Mouse (Mus musculus) kidney, embryonic 15.5 days (tissue): ENCODE data around the gene Hbq1b. TPM values are rescaled to one million over a fixed set of nuclear protein-coding genes. Genes with fewer than 3 reads are reported as not detected.

Source experiments
- ATAC-seq: fragments of 200-750 bp; cut with Nextera tagmentation; replicated peaks from 2 replicates; pipeline ENCODE4 v1.8.0; 2017; ENCODE audit warnings: moderate TSS enrichment; ENCODE audit not compliant: low FRiP score
- H3K27ac ChIP-seq: fragments of 300-500 bp; sonication (generic); 2 replicates; pipeline ENCODE4 v1.5.1; 2015; ENCODE audit warnings: mild to moderate bottlenecking, inconsistent platforms
- H3K27me3 ChIP-seq: fragments of 300-500 bp; sonication (generic); 2 replicates; pipeline ENCODE4 v1.6.1; 2015; ENCODE audit warnings: inconsistent platforms
- H3K36me3 ChIP-seq: fragments of 300-500 bp; sonication (generic); 2 replicates; pipeline ENCODE4 v1.6.1; 2015; ENCODE audit warnings: inconsistent platforms
- H3K4me1 ChIP-seq: fragments of 300-500 bp; sonication (generic); 2 replicates; pipeline ENCODE4 v1.6.1; 2015; ENCODE audit warnings: inconsistent platforms
- H3K4me2 ChIP-seq: fragments of 300-500 bp; sonication (generic); 2 replicates; pipeline ENCODE4 v1.6.1; 2015; ENCODE audit warnings: moderate library complexity, mild to moderate bottlenecking, inconsistent platforms
- H3K4me3 ChIP-seq: fragments of 300-500 bp; sonication (generic); replicated peaks from 2 replicates; pipeline ENCODE4 v1.5.1; 2015; ENCODE audit warnings: mild to moderate bottlenecking, inconsistent platforms
- H3K9ac ChIP-seq: fragments of 300-500 bp; sonication (generic); 2 replicates; pipeline ENCODE4 v1.6.1; 2015; ENCODE audit warnings: mild to moderate bottlenecking, inconsistent platforms
- H3K9me3 ChIP-seq: fragments of 300-500 bp; sonication (generic); replicated peaks from 2 replicates; pipeline ENCODE4 v1.6.1; 2016; ENCODE audit warnings: inconsistent platforms
- WGBS: fragments of 180-500 bp; shearing (Covaris S2); methylation state at CpG from one replicate; pipeline ENCODE4 v1.1.7; 2015; ENCODE audit warnings: mixed read lengths; 5-methylcytosine and 5-hydroxymethylcytosine counted together
- polyA plus RNA-seq: library from polyadenylated mRNA; unstranded; fragments of >200 nt; fragmentation: Nextera tagmentation; extraction: Ambion mirVana; gene quantifications from 2 replicates; pipeline ENCODE4 v1.2.1, GENCODE M21; 2015

Gene Hbq1b
- polyA plus RNA-seq, 1 experiment from 2014 or later = 2.5 TPM

DNA sequence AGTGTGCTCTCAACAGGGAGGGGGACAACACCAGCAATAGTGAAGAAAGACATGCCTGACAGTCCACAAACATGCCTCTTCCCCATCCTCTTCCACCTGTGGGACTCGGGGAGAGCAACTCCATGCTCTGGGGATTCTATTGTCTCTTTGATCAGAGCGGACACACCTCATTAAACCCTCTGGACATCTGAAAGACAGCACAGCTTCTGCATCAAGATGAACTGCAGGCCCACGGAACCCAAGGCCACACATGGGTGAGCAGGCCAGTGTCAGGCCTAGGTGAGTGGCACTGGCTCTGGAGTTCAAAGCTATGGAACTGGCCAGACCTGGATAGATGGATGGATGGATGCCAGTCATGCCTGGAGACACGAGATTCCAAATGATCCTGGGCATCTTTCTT is 22.7 kb downstream of the Hbq1b start:
- ATAC-seq = peak; percentile 74
- Histone ChIP-seq H3K4me3 (no peak overlapping the region), H3K4me1 (peaks cover 28% of the 10 kb centered on the region), H3K27me3 (0 out of 2 replicates have a peak, but pooled peaks cover 4% of the 10 kb centered on the region), H3K9me3 (no peaks in the 10 kb centered on the region), H3K4me2 (no peak overlapping the region), H3K9ac (no peak overlapping the region), H3K36me3 (no peaks in the 10 kb centered on the region), H3K27ac (0 out of 2 replicates have a peak overlapping the region, but pooled peaks have one; percentile 15)
- WGBS = 37% methylated on average over 4 of the region's 4 CpGs

DNA sequence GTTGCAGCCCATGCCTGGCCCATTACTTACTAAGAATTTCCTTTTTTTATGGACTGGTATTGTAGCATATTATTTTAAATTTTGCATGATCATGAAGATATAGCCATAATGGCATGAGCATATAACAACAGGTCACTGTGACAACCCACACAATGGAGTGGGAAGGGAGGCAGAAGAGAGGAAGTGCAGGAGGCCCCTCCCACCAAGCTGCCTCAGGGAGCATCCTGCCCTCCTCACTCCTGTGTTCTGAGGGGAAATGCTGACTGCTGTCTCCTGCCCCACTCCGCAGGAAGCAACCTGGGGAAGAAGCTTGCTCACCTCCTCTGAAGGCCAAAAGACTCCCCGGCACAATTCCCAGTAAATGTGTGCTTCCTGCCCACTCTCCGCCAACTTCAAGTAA is 23.2 kb downstream of the Hbq1b start:
- H3K4me3 ChIP-seq = no peak overlapping the region
- no peak overlapping the region for H3K9ac ChIP-seq
- H3K27me3 ChIP-seq = 0 out of 2 replicates have a peak, but pooled peaks cover 4% of the 10 kb centered on the region
- H3K4me1 ChIP-seq = peaks cover 28% of the 10 kb centered on the region
- no peaks in the 10 kb centered on the region for H3K36me3 ChIP-seq
- no peak overlapping the region for H3K27ac ChIP-seq
- H3K4me2 ChIP-seq = no peak overlapping the region
- ATAC-seq = 0 out of 2 replicates have a peak, but pooled peaks have one; percentile 33
- H3K9me3 ChIP-seq = no peaks in the 10 kb centered on the region
- 72% methylated on average over 3 of the region's 3 CpGs for WGBS

DNA sequence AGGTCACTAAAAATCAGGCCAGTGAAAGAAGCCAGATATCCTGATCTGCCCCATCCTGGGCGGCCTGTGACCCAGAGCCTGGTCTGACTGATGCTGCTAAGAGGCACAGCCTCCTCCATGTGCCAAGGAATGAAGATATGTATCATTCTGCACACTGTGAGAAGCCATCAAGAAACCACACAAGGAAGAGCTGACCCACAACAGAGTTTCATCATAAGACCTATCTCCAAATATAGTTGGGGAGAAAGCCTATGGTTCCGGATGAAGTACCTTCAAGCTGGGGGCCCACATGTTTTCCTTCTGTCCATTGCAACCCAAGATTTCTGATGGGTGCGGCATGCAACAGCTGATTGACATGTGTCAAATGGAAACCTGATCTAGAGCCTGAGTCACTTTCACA is 29.2 kb downstream of the Hbq1b start:
- Histone ChIP-seq H3K4me3 (no peak overlapping the region), H3K27ac (no peak overlapping the region), H3K27me3 (0 out of 2 replicates have a peak, but pooled peaks cover 4% of the 10 kb centered on the region), H3K4me2 (no peak overlapping the region), H3K9ac (no peak overlapping the region), H3K36me3 (no peaks in the 10 kb centered on the region), H3K9me3 (no peaks in the 10 kb centered on the region), H3K4me1 (no peaks in the 10 kb centered on the region)
- 83% methylated on average over 3 of the region's 3 CpGs for WGBS
- no peak for ATAC-seq

DNA sequence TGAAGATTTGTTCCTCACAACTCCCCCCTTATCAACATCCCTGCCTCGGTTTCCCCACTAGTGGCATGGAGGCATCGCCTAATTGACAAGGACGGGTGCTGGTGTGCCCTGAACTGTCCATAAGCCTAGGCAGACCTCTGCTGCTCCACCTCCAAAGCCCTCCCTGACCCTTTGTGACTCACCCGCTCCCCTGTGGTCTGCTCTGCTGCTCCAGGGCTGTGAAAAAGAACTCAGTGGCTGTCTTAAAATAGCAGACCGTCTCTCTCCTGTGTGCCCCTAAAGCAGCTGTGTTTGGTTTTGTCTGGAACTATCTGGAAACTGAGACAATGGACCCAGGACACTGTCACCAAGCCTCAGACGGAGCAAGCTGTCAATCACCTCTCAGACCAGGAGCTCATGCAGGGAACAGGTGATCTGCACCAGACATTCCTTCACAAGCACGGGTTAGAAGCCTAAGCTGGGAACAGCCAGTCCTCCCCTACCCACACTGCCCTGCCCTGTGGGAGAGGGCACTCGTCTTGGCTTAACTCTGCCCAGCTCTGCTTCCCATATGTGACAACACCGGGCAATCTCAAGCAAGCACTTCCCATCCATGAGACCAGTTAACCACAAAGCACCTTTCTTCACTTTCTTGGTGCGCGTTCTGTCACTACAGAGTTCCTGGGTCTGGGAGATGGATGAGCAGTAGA is 33.9 kb downstream of the Hbq1b start:
- 72% methylated on average over 11 of the region's 11 CpGs for WGBS
- H3K27me3 ChIP-seq = no peaks in the 10 kb centered on the region
- no peak overlapping the region for H3K27ac ChIP-seq
- no peaks in the 10 kb centered on the region for H3K36me3 ChIP-seq
- H3K4me3 ChIP-seq = no peak overlapping the region
- peaks cover 8% of the 10 kb centered on the region; the same call in 1 of the 2 replicates for H3K4me1 ChIP-seq
- peak; percentile 48; the same call in 1 of the 2 replicates for ATAC-seq
- no peak overlapping the region for H3K4me2 ChIP-seq
- H3K9me3 ChIP-seq = no peaks in the 10 kb centered on the region
- H3K9ac ChIP-seq = no peak overlapping the region

DNA sequence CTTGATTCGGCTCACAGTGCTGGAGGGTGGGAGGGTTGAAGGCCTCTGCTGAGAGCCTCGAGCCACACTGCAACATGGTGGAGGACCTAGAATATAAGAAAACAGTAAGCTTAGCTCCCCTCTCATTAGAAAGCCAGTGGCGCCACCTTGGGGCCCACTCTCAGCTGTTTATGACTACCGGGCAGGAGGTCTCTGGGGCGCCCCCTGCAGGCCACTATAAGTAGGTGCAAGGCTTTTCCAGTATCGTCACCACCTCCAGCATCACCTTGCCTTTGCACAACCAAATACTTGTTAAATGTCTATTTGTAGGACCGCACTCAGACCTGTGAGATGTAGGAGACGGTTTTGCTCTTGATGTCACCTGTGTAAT is 34.4 kb downstream of the Hbq1b start:
- Histone ChIP-seq H3K4me1 (peaks cover 8% of the 10 kb centered on the region; the same call in 1 of the 2 replicates), H3K4me2 (no peak overlapping the region), H3K36me3 (no peaks in the 10 kb centered on the region), H3K9ac (no peak overlapping the region), H3K27ac (no peak overlapping the region), H3K27me3 (no peaks in the 10 kb centered on the region), H3K9me3 (no peaks in the 10 kb centered on the region), H3K4me3 (no peak overlapping the region)
- 41% methylated on average over 8 of the region's 8 CpGs for WGBS
- ATAC-seq = peak; percentile 46; the same call in 1 of the 2 replicates

DNA sequence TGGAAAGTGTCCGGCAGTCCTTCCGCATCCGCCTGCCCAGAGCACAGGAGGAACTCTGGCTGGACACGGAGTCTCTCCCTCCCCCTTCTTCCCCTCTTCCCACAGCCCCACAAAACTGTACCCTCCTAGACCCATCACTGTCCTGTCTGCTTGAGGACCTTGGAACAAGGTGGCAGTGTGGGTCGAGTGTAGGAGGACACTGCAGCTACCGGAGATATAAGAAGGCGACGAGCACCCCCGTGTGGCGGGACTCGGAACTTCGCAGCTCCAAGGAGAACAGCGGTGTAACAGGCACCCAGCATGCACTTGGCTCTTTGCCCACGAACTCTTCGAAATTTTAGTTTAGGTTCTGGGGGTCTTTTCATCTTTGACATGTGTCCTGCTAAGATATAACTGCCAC is 37.8 kb downstream of the Hbq1b start:
- no peak overlapping the region for H3K27ac ChIP-seq
- H3K27me3 ChIP-seq = 0 out of 2 replicates have a peak, but pooled peaks cover 3% of the 10 kb centered on the region
- peak overlapping the region; percentile 26 for H3K4me3 ChIP-seq
- WGBS = 10% methylated on average over 15 of the region's 15 CpGs
- peaks cover 8% of the 10 kb centered on the region; the same call in 1 of the 2 replicates for H3K4me1 ChIP-seq
- H3K9ac ChIP-seq = no peak overlapping the region
- H3K4me2 ChIP-seq = peak overlapping the region; percentile 53
- peak; percentile 72 for ATAC-seq
- no peaks in the 10 kb centered on the region for H3K9me3 ChIP-seq
- H3K36me3 ChIP-seq = no peaks in the 10 kb centered on the region

DNA sequence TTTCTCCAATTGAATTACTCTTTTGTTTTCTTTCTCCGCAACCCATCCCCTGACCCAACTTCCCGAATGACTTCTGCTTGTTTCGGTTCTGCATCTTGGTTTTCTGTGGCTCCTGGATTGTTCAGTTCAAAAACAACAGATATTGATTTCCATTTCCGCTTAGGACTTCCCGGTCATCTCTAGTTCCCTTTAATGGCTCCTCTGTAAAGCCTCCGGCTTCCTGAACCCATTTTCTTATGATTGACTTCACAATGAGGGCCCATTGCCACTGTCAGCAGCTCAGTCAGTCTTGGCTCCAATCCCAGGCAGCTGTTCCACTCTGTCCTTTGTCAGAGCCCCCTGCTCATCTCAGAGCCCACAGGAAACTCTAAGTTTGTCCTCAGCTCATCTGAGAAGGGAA is 44.3 kb downstream of the Hbq1b start:
- no peak overlapping the region for H3K4me3 ChIP-seq
- no peak overlapping the region for H3K4me2 ChIP-seq
- H3K27ac ChIP-seq = peak overlapping the region; percentile 71; the same call in 1 of the 2 replicates
- peaks cover 12% of the 10 kb centered on the region for H3K4me1 ChIP-seq
- H3K9ac ChIP-seq = no peak overlapping the region
- H3K27me3 ChIP-seq = peaks cover 3% of the 10 kb centered on the region; the same call in 1 of the 2 replicates
- H3K9me3 ChIP-seq = no peaks in the 10 kb centered on the region
- peak; percentile 56; the same call in 1 of the 2 replicates for ATAC-seq
- no peaks in the 10 kb centered on the region for H3K36me3 ChIP-seq
- WGBS = 25% methylated on average over 6 of the region's 6 CpGs

DNA sequence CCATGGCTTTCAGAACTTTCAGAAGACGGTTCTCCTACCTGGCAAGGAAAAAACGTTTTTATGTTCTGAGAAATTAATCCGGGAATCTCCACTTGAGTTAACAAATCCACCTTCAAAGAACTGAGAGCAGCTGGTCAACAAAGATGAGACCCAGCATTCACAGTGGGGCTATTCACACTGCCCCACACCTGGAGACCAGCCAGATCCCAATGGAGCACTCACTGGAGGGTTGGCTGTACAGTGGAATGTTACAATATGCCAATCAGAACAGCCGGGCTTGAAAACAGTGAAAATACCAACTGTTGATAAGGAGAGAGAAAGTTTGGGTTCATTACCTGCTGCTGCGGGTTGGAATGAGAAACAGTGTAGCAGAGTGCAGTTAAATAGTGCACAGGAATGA is 45.1 kb downstream of the Hbq1b start:
- no peaks in the 10 kb centered on the region for H3K36me3 ChIP-seq
- no peak overlapping the region for H3K4me2 ChIP-seq
- H3K4me3 ChIP-seq = no peak overlapping the region
- H3K9me3 ChIP-seq = no peaks in the 10 kb centered on the region
- H3K27me3 ChIP-seq = peaks cover 3% of the 10 kb centered on the region; the same call in 1 of the 2 replicates
- H3K4me1 ChIP-seq = peaks cover 12% of the 10 kb centered on the region
- no peak overlapping the region for H3K9ac ChIP-seq
- WGBS = 59% methylated on average over 5 of the region's 5 CpGs
- no peak for ATAC-seq
- H3K27ac ChIP-seq = no peak overlapping the region

DNA sequence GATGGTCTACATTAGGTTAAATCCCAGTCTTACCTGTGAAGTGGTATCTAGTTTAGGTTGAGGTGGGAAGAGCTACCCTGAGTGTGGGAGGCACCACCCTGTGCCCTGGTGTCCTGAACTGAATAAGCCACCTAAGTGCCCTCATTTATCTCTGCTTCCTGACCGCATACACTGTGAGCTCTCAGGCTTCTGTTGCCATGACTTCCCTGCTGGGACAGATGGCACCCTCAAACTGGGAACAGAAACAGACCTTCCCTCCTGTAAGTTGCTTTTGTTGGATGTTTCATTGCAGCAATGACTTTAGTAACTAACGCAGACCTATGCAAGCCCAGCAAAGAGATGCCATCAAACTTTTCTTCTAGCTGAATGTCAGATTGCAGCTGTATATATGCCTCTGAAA is 46.5 kb downstream of the Hbq1b start:
- Histone ChIP-seq H3K4me1 (peaks cover 12% of the 10 kb centered on the region), H3K27me3 (no peaks in the 10 kb centered on the region; the same call in 1 of the 2 replicates), H3K9ac (no peak overlapping the region), H3K9me3 (no peaks in the 10 kb centered on the region), H3K4me3 (no peak overlapping the region), H3K36me3 (no peaks in the 10 kb centered on the region), H3K4me2 (no peak overlapping the region), H3K27ac (no peak overlapping the region)
- WGBS = 75% methylated on average over 2 of the region's 2 CpGs
- no peak for ATAC-seq

DNA sequence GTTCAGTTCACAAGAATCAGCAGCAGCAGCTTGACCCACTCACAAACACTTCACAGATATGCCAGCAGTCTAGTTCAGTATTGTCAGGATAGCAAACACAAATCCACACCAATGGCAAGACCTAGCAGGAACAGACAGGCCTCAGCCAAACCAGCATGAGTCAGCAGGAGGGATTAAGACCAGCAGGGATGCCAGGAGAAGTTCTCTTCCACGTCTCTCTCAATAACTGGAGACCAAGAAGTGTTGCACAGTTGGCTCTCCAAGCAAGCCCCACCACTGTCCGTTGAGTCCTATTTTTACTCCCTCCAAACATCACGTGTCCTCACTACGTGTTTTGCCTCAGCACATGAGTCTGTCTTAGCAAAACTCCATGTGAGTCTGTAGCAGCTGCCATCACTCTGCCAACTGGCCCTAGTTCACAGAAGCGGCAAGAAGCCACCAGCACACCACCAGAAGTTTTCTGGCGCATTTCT is 49.7 kb downstream of the Hbq1b start:
- Histone ChIP-seq H3K36me3 (no peaks in the 10 kb centered on the region), H3K9me3 (no peaks in the 10 kb centered on the region), H3K27ac (no peak overlapping the region), H3K4me3 (no peak overlapping the region), H3K4me2 (no peak overlapping the region), H3K4me1 (peaks cover 27% of the 10 kb centered on the region), H3K27me3 (no peaks in the 10 kb centered on the region; the same call in 1 of the 2 replicates), H3K9ac (no peak overlapping the region)
- ATAC-seq = no peak
- 88% methylated on average over 6 of the region's 6 CpGs for WGBS
